Mouse (Mus musculus): ENCODE measurements around the gene Lpgat1. TPM values are rescaled to one million over a fixed set of nuclear protein-coding genes. Genes with fewer than 3 reads are reported as not detected.
A peak's percentile ranks its signal among the peaks of the same experiment; 100 is the strongest.

The Lpgat1 gene
- polyA plus RNA-seq (2014; fragmentation: Nextera tagmentation; extraction: Ambion mirVana), result 46.2 and 47.4 TPM in 2 replicates

- H3K4me1 ChIP-seq (replicated peaks; ENCODE audit: control insufficient read depth, insufficient read depth, low read length), result peaks cover 26% of the 10 kb centered on the region
- H3K36me3 ChIP-seq (replicated peaks; ENCODE audit: control insufficient read depth, insufficient read depth), result no peaks in the 10 kb centered on the region
- peak; percentile 66 for DNase-seq (ENCODE audit: low spot score)
- peak; percentile 77 for ATAC-seq (ENCODE audit: low FRiP score)
- H3K27me3 ChIP-seq (ENCODE audit: control insufficient read depth, insufficient read depth, low read length), result no peaks in the 10 kb centered on the region
- H3K9me3 ChIP-seq (ENCODE audit: control insufficient read depth, low read length), result no peaks in the 10 kb centered on the region
- peak within 1 kb of the TSS; percentile 74 for H3K4me2 ChIP-seq (replicated peaks)
- peak within 1 kb of the TSS; percentile 94 for H3K4me3 ChIP-seq (replicated peaks; ENCODE audit: low read length)
- peak within 1 kb of the TSS; percentile 94 for H3K27ac ChIP-seq
- WGBS, result under 1% methylated on average over 75 of the region's 113 CpGs
- peak within 1 kb of the TSS; percentile 97 for H3K9ac ChIP-seq
Observed at GRCm38 (mm10) chr1:191717601-191718498, at the start of gene Lpgat1. Gene Lpgat1 (plus strand): TSS chr1:191717834.

- 68% methylated on average over 9 of the region's 9 CpGs for WGBS
- ATAC-seq (ENCODE audit: low FRiP score) (no peak), DNase-seq (ENCODE audit: low spot score) (peak; percentile 30)
- H3K4me1 ChIP-seq (replicated peaks; ENCODE audit: control insufficient read depth, insufficient read depth, low read length), result no peaks in the 10 kb centered on the region
- H3K27me3 ChIP-seq (ENCODE audit: control insufficient read depth, insufficient read depth, low read length), result no peaks in the 10 kb centered on the region
- no peaks in the 10 kb centered on the region for H3K36me3 ChIP-seq (replicated peaks; ENCODE audit: control insufficient read depth, insufficient read depth)
- H3K9me3 ChIP-seq (ENCODE audit: control insufficient read depth, low read length), result no peaks in the 10 kb centered on the region
- no peak overlapping the region for H3K4me3 ChIP-seq (replicated peaks; ENCODE audit: low read length)
- H3K4me2 ChIP-seq (replicated peaks), result no peak overlapping the region
- no peak overlapping the region for H3K27ac ChIP-seq
- no peak overlapping the region for H3K9ac ChIP-seq
Observed at GRCm38 (mm10) chr1:191668030-191668429, 49.6 kb upstream of the Lpgat1 start.

GRCm38 (mm10) chr1:191674071-191674470, 43.6 kb upstream of the Lpgat1 start:
- Histone ChIP-seq H3K9me3 (ENCODE audit: control insufficient read depth, low read length) (no peaks in the 10 kb centered on the region), H3K4me1 (replicated peaks; ENCODE audit: control insufficient read depth, insufficient read depth, low read length) (no peaks in the 10 kb centered on the region), H3K27me3 (ENCODE audit: control insufficient read depth, insufficient read depth, low read length) (no peaks in the 10 kb centered on the region), H3K9ac (no peak overlapping the region), H3K4me3 (replicated peaks; ENCODE audit: low read length) (no peak overlapping the region), H3K36me3 (replicated peaks; ENCODE audit: control insufficient read depth, insufficient read depth) (no peaks in the 10 kb centered on the region), H3K27ac (no peak overlapping the region), H3K4me2 (replicated peaks) (no peak overlapping the region)
- DNase-seq (ENCODE audit: low spot score) (no peak), ATAC-seq (ENCODE audit: low FRiP score) (no peak)
- WGBS, result 85% methylated on average over 5 of the region's 5 CpGs

GRCm38 (mm10) chr1:191681633-191682032, 36.0 kb upstream of the Lpgat1 start:
- H3K27me3 ChIP-seq (ENCODE audit: control insufficient read depth, insufficient read depth, low read length), result no peaks in the 10 kb centered on the region
- H3K4me3 ChIP-seq (replicated peaks; ENCODE audit: low read length), result no peak overlapping the region
- no peak overlapping the region for H3K27ac ChIP-seq
- no peak for DNase-seq (ENCODE audit: low spot score)
- no peaks in the 10 kb centered on the region for H3K4me1 ChIP-seq (replicated peaks; ENCODE audit: control insufficient read depth, insufficient read depth, low read length)
- no peak overlapping the region for H3K4me2 ChIP-seq (replicated peaks)
- H3K9ac ChIP-seq, result no peak overlapping the region
- ATAC-seq (ENCODE audit: low FRiP score), result no peak
- H3K9me3 ChIP-seq (ENCODE audit: control insufficient read depth, low read length), result peaks cover 11% of the 10 kb centered on the region
- WGBS, result 74% methylated on average over 2 of the region's 2 CpGs
- no peaks in the 10 kb centered on the region for H3K36me3 ChIP-seq (replicated peaks; ENCODE audit: control insufficient read depth, insufficient read depth)

GRCm38 (mm10) chr1:191687531-191687930, 30.1 kb upstream of the Lpgat1 start:
- no peak overlapping the region for H3K27ac ChIP-seq
- ATAC-seq (ENCODE audit: low FRiP score) (no peak), DNase-seq (ENCODE audit: low spot score) (no peak)
- H3K4me3 ChIP-seq (replicated peaks; ENCODE audit: low read length), result no peak overlapping the region
- no peak overlapping the region for H3K9ac ChIP-seq
- 87% methylated on average over 7 of the region's 7 CpGs for WGBS
- H3K4me1 ChIP-seq (replicated peaks; ENCODE audit: control insufficient read depth, insufficient read depth, low read length), result no peaks in the 10 kb centered on the region
- H3K27me3 ChIP-seq (ENCODE audit: control insufficient read depth, insufficient read depth, low read length), result no peaks in the 10 kb centered on the region
- no peaks in the 10 kb centered on the region for H3K36me3 ChIP-seq (replicated peaks; ENCODE audit: control insufficient read depth, insufficient read depth)
- peaks cover 11% of the 10 kb centered on the region for H3K9me3 ChIP-seq (ENCODE audit: control insufficient read depth, low read length)
- no peak overlapping the region for H3K4me2 ChIP-seq (replicated peaks)

- ATAC-seq (ENCODE audit: low FRiP score), result no peak
- Histone ChIP-seq H3K27ac (no peak overlapping the region), H3K27me3 (ENCODE audit: control insufficient read depth, insufficient read depth, low read length) (no peaks in the 10 kb centered on the region), H3K36me3 (replicated peaks; ENCODE audit: control insufficient read depth, insufficient read depth) (no peaks in the 10 kb centered on the region), H3K4me2 (replicated peaks) (no peak overlapping the region), H3K9ac (no peak overlapping the region), H3K4me1 (replicated peaks; ENCODE audit: control insufficient read depth, insufficient read depth, low read length) (no peaks in the 10 kb centered on the region), H3K9me3 (ENCODE audit: control insufficient read depth, low read length) (no peaks in the 10 kb centered on the region), H3K4me3 (replicated peaks; ENCODE audit: low read length) (no peak overlapping the region)
- no peak for DNase-seq (ENCODE audit: low spot score)
- WGBS, result 54% methylated on average over 4 of the region's 4 CpGs
Observed at GRCm38 (mm10) chr1:191693231-191693630, 24.4 kb upstream of the Lpgat1 start.

GRCm38 (mm10) chr1:191698253-191698795, 19.3 kb upstream of the Lpgat1 start:
- no peaks in the 10 kb centered on the region for H3K27me3 ChIP-seq (ENCODE audit: control insufficient read depth, insufficient read depth, low read length)
- H3K27ac ChIP-seq, result no peak overlapping the region
- WGBS, result 44% methylated on average over 1 of the region's 1 CpGs
- no peaks in the 10 kb centered on the region for H3K9me3 ChIP-seq (ENCODE audit: control insufficient read depth, low read length)
- no peaks in the 10 kb centered on the region for H3K36me3 ChIP-seq (replicated peaks; ENCODE audit: control insufficient read depth, insufficient read depth)
- no peak for ATAC-seq (ENCODE audit: low FRiP score)
- no peaks in the 10 kb centered on the region for H3K4me1 ChIP-seq (replicated peaks; ENCODE audit: control insufficient read depth, insufficient read depth, low read length)
- no peak overlapping the region for H3K4me2 ChIP-seq (replicated peaks)
- no peak overlapping the region for H3K9ac ChIP-seq
- H3K4me3 ChIP-seq (replicated peaks; ENCODE audit: low read length), result no peak overlapping the region
- DNase-seq (ENCODE audit: low spot score), result no peak

- ATAC-seq (ENCODE audit: low FRiP score) (no peak), DNase-seq (ENCODE audit: low spot score) (no peak)
- Histone ChIP-seq H3K4me1 (replicated peaks; ENCODE audit: control insufficient read depth, insufficient read depth, low read length) (no peaks in the 10 kb centered on the region), H3K9ac (no peak overlapping the region), H3K36me3 (replicated peaks; ENCODE audit: control insufficient read depth, insufficient read depth) (no peaks in the 10 kb centered on the region), H3K4me3 (replicated peaks; ENCODE audit: low read length) (no peak overlapping the region), H3K27me3 (ENCODE audit: control insufficient read depth, insufficient read depth, low read length) (no peaks in the 10 kb centered on the region), H3K9me3 (ENCODE audit: control insufficient read depth, low read length) (no peaks in the 10 kb centered on the region), H3K27ac (no peak overlapping the region), H3K4me2 (replicated peaks) (no peak overlapping the region)
- WGBS, result 57% methylated on average over 4 of the region's 4 CpGs
Observed at GRCm38 (mm10) chr1:191704535-191704934, 13.1 kb upstream of the Lpgat1 start.

- Histone ChIP-seq H3K9ac (no peak overlapping the region), H3K4me3 (replicated peaks; ENCODE audit: low read length) (no peak overlapping the region), H3K9me3 (ENCODE audit: control insufficient read depth, low read length) (no peaks in the 10 kb centered on the region), H3K4me1 (replicated peaks; ENCODE audit: control insufficient read depth, insufficient read depth, low read length) (no peaks in the 10 kb centered on the region), H3K27ac (no peak overlapping the region), H3K4me2 (replicated peaks) (no peak overlapping the region), H3K36me3 (replicated peaks; ENCODE audit: control insufficient read depth, insufficient read depth) (no peaks in the 10 kb centered on the region), H3K27me3 (ENCODE audit: control insufficient read depth, insufficient read depth, low read length) (no peaks in the 10 kb centered on the region)
- 72% methylated on average over 3 of the region's 3 CpGs for WGBS
- DNase-seq (ENCODE audit: low spot score), result no peak
- no peak for ATAC-seq (ENCODE audit: low FRiP score)
Observed at GRCm38 (mm10) chr1:191706541-191707078, 11.0 kb upstream of the Lpgat1 start.

Measured in hindbrain, embryonic 14.5 days (tissue).